28 mouse cellular contexts compared by ENCODE assay signal in genomic region chr12:40209049-40209448, GRCm38 (mm10). TPM values are rescaled to one million over a fixed set of nuclear protein-coding genes. Genes with fewer than 3 reads are reported as not detected.
DNase-seq lines count a peak whose midpoint lies in the region; ATAC-seq lines count a peak whose summit lies in the region.
"Had no signal": no experiment of that assay in that cellular context is flagged by ENCODE, and none has a peak within 500 bp of the region (broad histone marks: within the 10 kb centered on the region; RNA-seq: fewer than 3 reads in every experiment).

No protein-coding gene starts in this region.

- no peak for DNase-seq in cerebellum, adult 11 months
- DNase-seq in heart, adult 11 months: peak; percentile 42
- no peak for DNase-seq in heart, embryonic 10.5 days (ENCODE audit: low spot score)
- DNase-seq in retina, postnatal 1 day: peak; percentile 41
- DNase-seq in retina, embryonic 14.5 days (ENCODE audit: low spot score): no peak
- DNase-seq: adrenal gland, adult 8-10 months; adrenal gland, postnatal 14 days; adrenal gland, postnatal 36 days; B cell, adult 2 months; cerebellum, adult 18-20 months; cerebellum, adult 8-10 months; cerebellum, adult 9-11 months; cerebellum, postnatal 14 days; cerebellum, postnatal 36 days; embryo, embryonic 11 days had no signal

- H3K4me1 ChIP-seq in heart, embryonic 10.5 days: no peaks in the 10 kb centered on the region
- H3K4me1 ChIP-seq: embryonic facial prominence, embryonic 15.5 days; forebrain, embryonic 10.5 days; forebrain, embryonic 12.5 days had no signal

- H3K9me3 ChIP-seq in heart, embryonic 10.5 days: no peaks in the 10 kb centered on the region
- H3K9me3 ChIP-seq: embryonic facial prominence, embryonic 13.5 days; embryonic facial prominence, embryonic 15.5 days; forebrain, embryonic 10.5 days; forebrain, embryonic 12.5 days; G1E had no signal

- H3K27me3 ChIP-seq in heart, embryonic 10.5 days (ENCODE audit: insufficient read depth, poor library complexity, severe bottlenecking): no peaks in the 10 kb centered on the region
- H3K27me3 ChIP-seq: CH12.LX; embryonic facial prominence, embryonic 13.5 days; embryonic facial prominence, embryonic 15.5 days; forebrain, embryonic 12.5 days; Patski had no signal

- WGBS in heart, embryonic 10.5 days: 85% methylated on average over 3 of the region's 3 CpGs

- 0 out of 2 replicates have a peak, but pooled peaks have one; percentile 58 for ATAC-seq in cerebellum, adult (ENCODE audit: insufficient number of reproducible peaks, low FRiP score, low TSS enrichment)
- ATAC-seq: activated CD4-positive, CD25-positive, alpha-beta regulatory T cell, adult 4 months; CD4-positive, CD25-positive, alpha-beta regulatory T cell, adult 4 months; forebrain, embryonic 14.5 days; forebrain, embryonic 16.5 days; Patski had no signal

- H3K36me3 ChIP-seq in heart, embryonic 10.5 days: peaks cover 93% of the 10 kb centered on the region

- H3K4me3 ChIP-seq in heart, embryonic 10.5 days: no peak overlapping the region
- H3K4me3 ChIP-seq: embryonic facial prominence, embryonic 13.5 days; embryonic facial prominence, embryonic 15.5 days; erythroblast, embryonic 14.5 days; forebrain, embryonic 10.5 days; forebrain, embryonic 12.5 days had no signal

- no peak overlapping the region for H3K27ac ChIP-seq in heart, embryonic 10.5 days
- H3K27ac ChIP-seq: embryonic facial prominence, embryonic 13.5 days; embryonic facial prominence, embryonic 15.5 days; forebrain, embryonic 10.5 days; forebrain, embryonic 12.5 days had no signal

RNA-seq across cellular contexts. Expression of gene Lsmem1, which starts 9.8 kb away (rescaled TPM):
- polyA plus RNA-seq in heart, embryonic 10.5 days (2016; fragmentation: Nextera tagmentation; extraction: Ambion mirVana): 11.5 and 20.7 TPM in 2 replicates
- polyA plus RNA-seq: CD4-positive, CD25-positive, alpha-beta regulatory T cell, adult 4 months; embryonic facial prominence, embryonic 13.5 days; erythroblast, embryonic 14.5 days; forebrain, embryonic 10.5 days; forebrain, embryonic 14.5 days; forebrain, embryonic 16.5 days; G1E; Patski had no signal

RNA-seq across cellular contexts. Expression of gene Ifrd1, which starts 39.3 kb away (rescaled TPM):
- polyA plus RNA-seq in heart, embryonic 10.5 days (2016; fragmentation: Nextera tagmentation; extraction: Ambion mirVana): 95.0 and 98.2 TPM in 2 replicates

Comparison
In these comparisons a context has a peak if more than half of its experiments do, and no peak if none do; other contexts are left out.
1. DNase-seq: peak in heart, adult 11 months (single experiment) and retina, postnatal 1 day (single experiment); none in cerebellum, adult 11 months (single experiment), heart, embryonic 10.5 days (single experiment) and retina, embryonic 14.5 days (single experiment).